Mouse (Mus musculus): ENCODE measurements around the gene Slc6a20b.

Gene Slc6a20b

DNA sequence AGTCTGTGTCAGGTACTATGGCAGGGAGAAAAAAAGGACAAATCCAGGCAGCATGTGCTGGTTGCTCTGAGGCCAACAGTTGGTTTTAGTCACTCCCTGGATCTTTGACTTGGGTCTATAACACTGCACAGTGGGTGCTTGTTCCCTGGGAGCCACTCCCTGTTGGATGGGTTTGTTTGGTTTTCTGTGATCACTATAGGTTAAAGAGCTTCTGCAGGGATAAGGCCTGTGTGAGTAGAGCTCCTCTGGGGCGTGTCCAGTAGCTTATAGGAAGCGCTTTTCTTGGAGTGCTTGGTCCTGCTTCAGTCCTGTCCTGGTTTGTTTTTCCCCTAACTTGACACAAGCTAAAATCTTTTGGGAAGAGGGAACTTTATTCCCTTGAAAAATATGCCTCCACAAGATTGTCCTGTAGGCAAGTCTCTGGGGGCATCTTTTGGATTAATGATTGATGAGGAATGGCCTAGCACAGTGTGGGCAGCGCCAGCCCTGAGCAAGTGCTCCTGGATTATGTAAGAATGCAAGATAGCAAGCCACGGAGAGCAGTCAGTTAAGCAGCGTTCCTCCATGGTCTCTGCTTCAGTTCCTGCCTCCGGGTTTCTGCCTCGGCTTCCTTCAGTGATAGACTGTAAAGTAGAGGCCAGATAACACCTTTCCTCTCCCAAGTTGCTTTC is 43.0 kb downstream of the Slc6a20b start:
- DNase-seq = no peak

DNA sequence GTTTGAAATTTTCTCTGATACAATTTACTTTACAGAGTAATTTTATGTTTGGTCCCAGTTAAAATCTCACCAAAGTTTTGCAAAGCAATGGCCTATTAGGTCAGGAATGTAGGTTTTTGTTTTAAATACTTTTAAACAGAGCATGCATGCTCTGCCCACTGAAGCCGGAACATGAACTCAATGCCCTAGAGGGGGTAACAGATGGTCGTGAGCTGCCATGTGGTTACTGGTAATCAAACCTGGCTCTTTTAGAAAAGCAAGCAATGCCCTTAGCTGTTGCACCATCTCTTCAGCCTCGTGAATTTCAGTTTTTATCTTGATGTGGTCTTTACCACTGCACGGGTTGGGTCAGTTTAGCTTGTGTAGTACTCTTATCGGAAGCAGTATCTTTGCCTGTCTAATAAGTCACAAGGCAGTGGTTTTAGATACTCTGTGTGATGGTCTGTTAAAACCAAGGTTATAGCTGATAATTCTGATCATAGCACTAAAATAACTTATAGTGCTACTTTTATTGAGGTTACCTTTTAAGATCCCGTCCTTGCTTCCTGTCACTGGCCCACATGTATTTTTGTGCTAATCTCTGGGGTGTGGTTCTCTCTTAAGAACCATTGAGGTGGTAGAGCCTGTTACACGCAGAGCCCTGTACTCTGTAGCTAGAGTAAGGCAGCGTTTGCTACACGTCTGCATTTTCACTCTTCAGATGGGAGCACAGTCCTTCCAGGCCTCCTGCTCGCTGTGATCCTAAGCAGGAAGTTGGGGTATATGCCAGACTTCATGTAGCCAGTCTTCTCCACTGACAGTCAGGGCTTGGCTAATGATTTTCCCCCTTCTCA is 54.8 kb downstream of the Slc6a20b start:
- DNase-seq = peak; percentile 28 to 43

DNA sequence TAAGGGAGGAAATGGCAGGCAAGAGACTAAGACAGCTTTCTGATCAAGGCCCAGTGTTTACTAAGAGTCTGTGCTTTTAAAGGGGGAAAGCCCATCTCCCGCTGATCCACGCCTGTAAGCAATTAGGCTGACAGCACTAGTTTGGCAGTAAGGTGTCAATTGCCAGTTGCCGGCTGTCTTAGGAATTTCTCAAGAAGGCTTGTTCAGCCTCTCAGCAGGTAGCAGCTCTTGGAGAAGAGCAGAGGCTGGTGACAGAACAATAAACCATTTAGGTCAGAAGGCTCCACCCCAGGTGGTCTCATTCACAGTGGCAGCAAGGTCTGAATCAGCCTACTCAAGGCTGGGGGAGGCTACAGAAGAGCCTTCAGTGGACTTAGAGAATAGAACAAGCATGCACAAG is 77.8 kb downstream of the Slc6a20b start:
- peak in 1 of 2 experiments; percentile 10 for DNase-seq
